Mouse (Mus musculus) bone marrow macrophage, adult 2 months (primary cell): ENCODE data around the gene Pycr1.

Experiments used
- CTCF ChIP-seq: IDR thresholded peaks from 2 replicates; pipeline ENCODE4 v1.5.1; 2012; ENCODE audit warnings: low read depth, mild to moderate bottlenecking, low read length, moderate library complexity
- POLR2A ChIP-seq: IDR thresholded peaks from 2 replicates; pipeline ENCODE4 v1.6.1; 2012; ENCODE audit warnings: mild to moderate bottlenecking, low read depth, low read length, borderline replicate concordance

GRCm38 (mm10) chr11:120629341-120629730 lies 14.2 kb downstream of the Pycr1 start:
- no peak for TF ChIP-seq CTCF
- TF ChIP-seq POLR2A: no peak
